Mouse (Mus musculus): ENCODE results near the gene Naa35. TPM values are rescaled to one million over a fixed set of nuclear protein-coding genes. Genes with fewer than 3 reads are reported as not detected.

The Naa35 gene
- polyA plus RNA-seq, 1 experiment, result 46.5 TPM

DNA sequence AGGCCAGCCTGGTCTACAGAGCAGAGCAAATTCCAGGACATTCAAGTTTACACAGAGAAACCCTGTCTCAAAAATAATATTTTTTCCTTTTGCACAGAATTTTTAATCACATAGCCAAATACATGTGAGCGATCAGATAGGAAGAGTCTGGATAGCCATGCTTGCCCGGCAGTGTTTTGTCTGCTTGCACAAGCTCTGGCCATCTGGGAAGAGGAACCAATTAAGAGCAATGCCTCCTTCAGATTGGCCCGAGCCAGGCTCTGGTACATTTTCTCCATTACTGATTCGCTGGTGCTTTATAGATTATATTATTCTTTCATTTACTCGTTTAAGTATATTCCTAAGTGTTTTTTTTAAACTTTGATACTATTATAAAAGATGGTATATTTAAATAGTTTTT is 82.7 kb downstream of the Naa35 start:
- H3K36me3 ChIP-seq (ENCODE audit: control insufficient read depth, insufficient read depth, low read length), result no peaks in the 10 kb centered on the region
- H3K27ac ChIP-seq (ENCODE audit: control insufficient read depth, insufficient read depth, low read depth, low read length), result no peak overlapping the region
- peaks cover 3% of the 10 kb centered on the region; the same call in 1 of the 2 replicates for H3K4me1 ChIP-seq (ENCODE audit: control insufficient read depth, insufficient read depth, low read length)
- H3K27me3 ChIP-seq (ENCODE audit: control insufficient read depth, insufficient read depth, low read length), result no peaks in the 10 kb centered on the region
- no peak overlapping the region for H3K4me3 ChIP-seq (ENCODE audit: control insufficient read depth, low read depth, low read length)
- no peak for TF ChIP-seq POLR2A (IDR thresholded peaks at IDR 0.05; ENCODE audit: control insufficient read depth, low read depth, low read length)
- no peak for TF ChIP-seq CTCF (IDR thresholded peaks at IDR 0.05; ENCODE audit: control insufficient read depth, insufficient read depth, insufficient replicate concordance, low read depth, low read length)

DNA sequence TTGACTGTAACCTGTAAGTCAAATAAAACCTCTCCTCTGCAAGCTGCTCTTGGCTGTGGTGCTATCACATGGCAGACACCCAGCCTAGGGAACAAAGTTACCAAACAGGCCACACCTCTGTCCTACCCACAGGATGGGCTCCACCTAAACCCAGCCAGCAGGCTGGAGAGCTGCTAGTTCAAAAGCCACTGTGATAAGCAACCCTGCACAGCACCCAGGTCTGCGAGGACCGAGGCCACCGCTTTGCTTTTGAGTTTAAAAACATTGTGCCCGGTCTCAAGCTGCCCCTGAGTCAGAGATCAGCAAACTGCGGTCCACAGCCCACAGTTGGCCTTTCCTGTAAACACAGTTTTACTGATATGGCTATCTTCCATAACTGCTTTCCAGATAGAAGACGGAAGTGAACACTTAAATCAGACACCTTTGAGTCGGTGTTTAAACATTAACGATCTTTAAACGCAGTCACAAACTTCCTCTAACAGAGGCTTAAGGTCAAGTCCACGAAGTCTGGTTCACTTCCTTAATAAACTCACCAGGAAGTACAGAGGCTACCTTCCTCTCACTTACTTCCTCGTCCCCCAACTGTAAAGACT is 83.5 kb downstream of the Naa35 start:
- Histone ChIP-seq H3K27me3 (ENCODE audit: control insufficient read depth, insufficient read depth, low read length) (no peaks in the 10 kb centered on the region), H3K4me1 (ENCODE audit: control insufficient read depth, insufficient read depth, low read length) (peaks cover 3% of the 10 kb centered on the region; the same call in 1 of the 2 replicates), H3K27ac (ENCODE audit: control insufficient read depth, insufficient read depth, low read depth, low read length) (peak overlapping the region; percentile 18; the same call in 1 of the 2 replicates), H3K4me3 (ENCODE audit: control insufficient read depth, low read depth, low read length) (no peak overlapping the region), H3K36me3 (ENCODE audit: control insufficient read depth, insufficient read depth, low read length) (no peaks in the 10 kb centered on the region)
- TF ChIP-seq CTCF (IDR thresholded peaks at IDR 0.05; ENCODE audit: control insufficient read depth, insufficient read depth, insufficient replicate concordance, low read depth, low read length) (no peak), POLR2A (IDR thresholded peaks at IDR 0.05; ENCODE audit: control insufficient read depth, low read depth, low read length) (no peak)

GRCm38 (mm10) chr13:59669946-59670345 is 84.9 kb downstream of the Naa35 start:
- Histone ChIP-seq H3K27me3 (ENCODE audit: control insufficient read depth, insufficient read depth, low read length) (no peaks in the 10 kb centered on the region), H3K4me3 (ENCODE audit: control insufficient read depth, low read depth, low read length) (no peak overlapping the region), H3K4me1 (ENCODE audit: control insufficient read depth, insufficient read depth, low read length) (peaks cover 7% of the 10 kb centered on the region; the same call in 1 of the 2 replicates), H3K36me3 (ENCODE audit: control insufficient read depth, insufficient read depth, low read length) (no peaks in the 10 kb centered on the region), H3K27ac (ENCODE audit: control insufficient read depth, insufficient read depth, low read depth, low read length) (no peak overlapping the region)
- TF ChIP-seq POLR2A (IDR thresholded peaks at IDR 0.05; ENCODE audit: control insufficient read depth, low read depth, low read length) (no peak), CTCF (IDR thresholded peaks at IDR 0.05; ENCODE audit: control insufficient read depth, insufficient read depth, insufficient replicate concordance, low read depth, low read length) (no peak)

DNA sequence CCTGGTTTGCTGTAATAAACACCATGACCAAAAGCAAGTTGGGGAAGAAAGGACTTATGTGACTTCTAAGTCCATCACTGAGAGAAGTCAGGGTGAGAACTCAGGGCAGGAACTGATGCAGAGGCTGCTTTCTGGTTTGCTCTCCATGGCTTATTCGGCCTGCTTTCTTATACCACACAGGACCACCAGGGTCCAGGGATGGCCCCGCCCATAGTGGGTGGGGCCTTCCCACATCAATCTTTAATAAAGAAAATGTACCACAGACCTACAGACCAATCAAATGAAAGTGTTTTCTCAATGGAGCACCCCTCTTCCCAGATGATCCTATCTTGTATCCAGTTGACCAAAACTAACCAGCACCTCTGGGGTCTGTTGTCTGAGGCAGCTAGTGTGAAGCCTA is 86.5 kb downstream of the Naa35 start:
- TF ChIP-seq CTCF (IDR thresholded peaks at IDR 0.05; ENCODE audit: control insufficient read depth, insufficient read depth, insufficient replicate concordance, low read depth, low read length) (no peak), POLR2A (IDR thresholded peaks at IDR 0.05; ENCODE audit: control insufficient read depth, low read depth, low read length) (no peak)
- Histone ChIP-seq H3K4me1 (ENCODE audit: control insufficient read depth, insufficient read depth, low read length) (peaks cover 13% of the 10 kb centered on the region), H3K27ac (ENCODE audit: control insufficient read depth, insufficient read depth, low read depth, low read length) (no peak overlapping the region)

GRCm38 (mm10) chr13:59672248-59672647 is 87.2 kb downstream of the Naa35 start:
- Histone ChIP-seq H3K4me3 (ENCODE audit: control insufficient read depth, low read depth, low read length) (no peak overlapping the region), H3K4me1 (ENCODE audit: control insufficient read depth, insufficient read depth, low read length) (peaks cover 13% of the 10 kb centered on the region), H3K36me3 (ENCODE audit: control insufficient read depth, insufficient read depth, low read length) (no peaks in the 10 kb centered on the region), H3K27ac (ENCODE audit: control insufficient read depth, insufficient read depth, low read depth, low read length) (no peak overlapping the region), H3K27me3 (ENCODE audit: control insufficient read depth, insufficient read depth, low read length) (peaks cover 4% of the 10 kb centered on the region)
- TF ChIP-seq CTCF (IDR thresholded peaks at IDR 0.05; ENCODE audit: control insufficient read depth, insufficient read depth, insufficient replicate concordance, low read depth, low read length), result no peak
- TF ChIP-seq POLR2A (IDR thresholded peaks at IDR 0.05; ENCODE audit: control insufficient read depth, low read depth, low read length), result no peak

More for the DNA sequence above, 86.5 kb downstream of the Naa35 start:
- H3K27me3 ChIP-seq (ENCODE audit: control insufficient read depth, insufficient read depth, low read length), result peaks cover 4% of the 10 kb centered on the region
- H3K36me3 ChIP-seq (ENCODE audit: control insufficient read depth, insufficient read depth, low read length), result no peaks in the 10 kb centered on the region
- no peak overlapping the region for H3K4me3 ChIP-seq (ENCODE audit: control insufficient read depth, low read depth, low read length)

DNA sequence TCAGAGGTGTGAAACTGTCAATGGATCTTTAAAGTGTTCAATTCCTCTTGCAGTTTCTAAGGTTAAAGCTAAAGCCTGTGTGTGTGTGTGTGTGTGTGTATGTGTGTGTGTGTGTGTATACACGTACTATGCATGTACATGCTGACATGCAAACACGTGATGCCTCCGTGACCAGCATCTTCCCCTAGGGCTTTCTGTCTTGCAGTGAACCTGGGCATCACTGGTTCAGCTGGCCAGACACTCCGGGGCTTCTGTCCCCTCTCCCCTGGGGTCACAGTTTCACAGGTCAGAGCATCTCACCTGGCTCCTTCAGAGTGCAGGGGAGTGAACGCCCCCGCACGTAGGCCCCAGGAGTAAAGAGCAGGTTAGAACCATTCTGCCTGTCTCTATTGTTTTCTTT is 88.5 kb downstream of the Naa35 start:
- H3K4me1 ChIP-seq (ENCODE audit: control insufficient read depth, insufficient read depth, low read length), result peaks cover 10% of the 10 kb centered on the region
- H3K4me3 ChIP-seq (ENCODE audit: control insufficient read depth, low read depth, low read length), result no peak overlapping the region
- H3K27ac ChIP-seq (ENCODE audit: control insufficient read depth, insufficient read depth, low read depth, low read length), result no peak overlapping the region
- H3K27me3 ChIP-seq (ENCODE audit: control insufficient read depth, insufficient read depth, low read length), result peaks cover 4% of the 10 kb centered on the region
- H3K36me3 ChIP-seq (ENCODE audit: control insufficient read depth, insufficient read depth, low read length), result no peaks in the 10 kb centered on the region
- no peak for TF ChIP-seq CTCF (IDR thresholded peaks at IDR 0.05; ENCODE audit: control insufficient read depth, insufficient read depth, insufficient replicate concordance, low read depth, low read length)
- TF ChIP-seq POLR2A (IDR thresholded peaks at IDR 0.05; ENCODE audit: control insufficient read depth, low read depth, low read length), result no peak

- TF ChIP-seq POLR2A (IDR thresholded peaks at IDR 0.05; ENCODE audit: control insufficient read depth, low read depth, low read length), result no peak
- no peak for TF ChIP-seq CTCF (IDR thresholded peaks at IDR 0.05; ENCODE audit: control insufficient read depth, insufficient read depth, insufficient replicate concordance, low read depth, low read length)
- Histone ChIP-seq H3K4me1 (ENCODE audit: control insufficient read depth, insufficient read depth, low read length) (peaks cover 10% of the 10 kb centered on the region), H3K27me3 (ENCODE audit: control insufficient read depth, insufficient read depth, low read length) (peaks cover 4% of the 10 kb centered on the region), H3K27ac (ENCODE audit: control insufficient read depth, insufficient read depth, low read depth, low read length) (no peak overlapping the region), H3K4me3 (ENCODE audit: control insufficient read depth, low read depth, low read length) (no peak overlapping the region), H3K36me3 (ENCODE audit: control insufficient read depth, insufficient read depth, low read length) (no peaks in the 10 kb centered on the region)
Observed at GRCm38 (mm10) chr13:59674215-59674614, 89.2 kb downstream of the Naa35 start.
